Mouse (Mus musculus): ENCODE data around the gene Inpp4b.
A peak's percentile ranks its signal among the peaks of the same experiment; 100 is the strongest.
"Not testable (repeated sequence)": the region's sequence is repeated elsewhere in the genome, so short reads cannot be mapped to it uniquely, and the experiment has no call there.

Gene Inpp4b

DNA sequence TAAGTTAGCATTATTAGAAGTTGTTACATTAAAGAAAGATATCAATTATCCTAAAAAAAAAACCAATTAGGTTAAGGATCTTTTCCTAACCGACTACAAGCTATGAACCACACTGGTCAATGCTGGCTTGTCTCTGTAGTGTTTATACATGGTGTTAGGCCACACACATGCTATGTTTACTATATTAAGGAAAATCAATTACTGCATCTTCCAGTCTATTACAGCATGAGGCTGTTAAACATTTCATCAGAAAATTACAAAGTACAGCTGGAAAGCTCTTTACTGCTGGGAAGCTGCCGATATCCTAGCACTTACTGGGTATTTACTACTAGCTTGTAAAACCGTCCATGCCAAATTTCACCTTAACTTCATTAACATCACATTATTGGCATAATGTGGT lies 653.9 kb downstream of the Inpp4b start:
- no peak for DNase-seq (ENCODE audit: low read depth)

DNA sequence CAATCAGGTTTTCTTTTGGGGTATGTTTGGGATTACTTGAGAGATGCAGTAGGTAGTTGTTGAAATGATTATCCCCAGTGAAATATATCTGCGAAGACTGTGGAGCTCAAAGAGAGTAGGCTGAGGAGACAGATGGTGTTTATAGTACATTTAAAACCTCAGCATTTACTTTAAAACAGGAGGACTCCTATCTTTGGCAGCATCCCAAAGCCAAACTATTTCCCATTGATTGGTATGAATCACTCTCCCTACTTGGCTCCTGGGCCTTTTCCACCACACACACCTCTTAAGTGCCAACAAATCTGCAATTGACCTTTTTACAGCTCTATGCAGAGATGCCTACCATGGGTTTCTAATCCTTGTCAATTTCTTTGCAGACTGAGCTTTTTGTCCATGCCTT lies 654.5 kb downstream of the Inpp4b start:
- DNase-seq (ENCODE audit: low read depth): no peak

DNA sequence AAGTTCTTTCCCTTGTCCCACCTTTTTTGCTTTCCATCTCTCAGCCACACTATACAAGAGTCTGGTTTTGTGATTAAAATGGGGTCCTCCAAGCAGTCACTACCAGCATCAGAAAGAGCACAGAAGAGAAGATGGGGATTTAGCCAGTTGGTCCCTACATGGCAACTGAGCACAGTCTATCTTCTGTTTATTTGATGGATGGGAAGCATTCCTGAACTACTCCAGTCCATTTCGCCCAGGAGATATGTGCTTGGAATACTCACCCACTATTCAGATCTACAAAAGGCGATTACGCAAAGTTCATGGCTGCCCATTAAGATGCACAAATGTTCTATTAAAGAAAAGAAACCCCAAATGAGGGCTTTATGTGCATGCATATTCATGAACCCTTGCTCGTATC lies 661.8 kb downstream of the Inpp4b start:
- no peak for DNase-seq (ENCODE audit: low read depth)

DNA sequence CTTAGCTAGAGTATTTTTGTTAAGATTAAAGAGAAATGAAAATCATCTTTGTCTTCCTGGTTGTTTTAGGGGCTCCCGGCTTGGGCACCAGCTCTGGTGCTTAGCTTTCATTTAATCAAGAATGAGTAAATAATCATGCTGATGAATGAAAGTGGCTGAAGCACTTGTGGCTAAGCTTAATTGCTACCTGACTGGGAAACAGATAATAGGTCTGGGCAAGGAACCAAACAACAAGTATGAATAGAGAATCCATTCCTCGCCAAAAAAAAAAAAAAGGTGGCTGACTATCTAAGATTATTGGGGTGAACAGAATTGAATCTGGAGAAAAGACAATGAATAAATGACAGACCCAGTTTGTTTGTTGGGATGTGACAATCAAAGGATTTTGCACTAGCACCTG lies 663.1 kb downstream of the Inpp4b start:
- DNase-seq (ENCODE audit: low read depth): no peak

DNA sequence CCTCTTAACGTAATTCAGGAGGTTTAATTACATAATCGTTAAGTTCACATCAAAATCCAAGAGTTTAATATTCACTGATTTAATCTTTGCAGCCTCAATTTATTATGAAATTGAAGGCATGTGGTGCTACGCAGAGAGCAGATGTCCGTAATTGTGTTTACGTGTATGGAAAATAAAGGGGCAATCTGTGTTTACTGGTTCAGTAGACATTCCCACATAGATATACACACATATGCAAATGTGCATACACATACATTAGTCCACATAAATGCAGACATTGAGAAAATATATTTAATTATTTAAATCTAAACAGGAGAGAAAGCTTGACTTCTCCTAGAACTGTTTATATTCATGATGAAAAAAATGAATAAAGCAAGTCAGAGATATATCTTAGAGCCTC lies 675.4 kb downstream of the Inpp4b start:
- no peak for DNase-seq (ENCODE audit: low read depth)

DNA sequence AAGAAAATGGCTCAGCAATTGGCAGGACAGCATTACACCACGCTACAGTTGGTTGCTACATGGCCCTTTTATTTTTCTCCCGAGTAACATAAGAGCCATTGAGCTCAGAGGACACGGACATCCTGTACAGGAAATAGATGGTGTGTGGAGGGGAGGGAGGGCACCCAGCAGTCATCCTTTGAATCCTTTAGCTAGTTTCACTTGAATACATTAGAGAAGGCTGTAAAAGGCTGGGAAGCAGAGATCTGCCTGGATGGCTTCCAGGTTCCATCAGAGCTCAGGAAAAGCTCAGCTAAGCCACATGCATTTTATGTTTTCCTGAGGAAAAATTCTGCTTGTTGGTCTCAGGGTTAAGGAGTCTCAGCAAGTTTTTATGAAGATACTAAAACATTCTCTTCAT lies 685.0 kb downstream of the Inpp4b start:
- DNase-seq (ENCODE audit: low read depth): no peak

DNA sequence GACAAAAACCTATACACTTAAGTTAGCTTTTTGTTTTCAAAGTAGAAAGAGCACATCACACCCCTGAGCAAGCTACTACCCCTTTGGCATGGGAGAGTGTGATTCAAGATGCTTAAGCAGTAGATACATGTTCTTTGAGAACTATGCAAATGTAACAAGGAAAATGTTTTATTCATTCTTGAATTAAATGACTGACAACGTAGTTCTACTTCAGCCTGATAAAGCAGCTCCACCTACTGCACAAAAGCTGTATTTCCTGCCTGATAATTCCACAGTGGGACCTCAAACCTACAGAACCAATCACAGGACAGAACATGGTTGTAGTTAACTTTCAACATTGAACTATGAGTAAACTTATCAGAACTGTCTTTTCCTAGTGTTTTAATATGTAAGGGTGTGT lies 686.5 kb downstream of the Inpp4b start:
- no peak for DNase-seq (ENCODE audit: low read depth)

DNA sequence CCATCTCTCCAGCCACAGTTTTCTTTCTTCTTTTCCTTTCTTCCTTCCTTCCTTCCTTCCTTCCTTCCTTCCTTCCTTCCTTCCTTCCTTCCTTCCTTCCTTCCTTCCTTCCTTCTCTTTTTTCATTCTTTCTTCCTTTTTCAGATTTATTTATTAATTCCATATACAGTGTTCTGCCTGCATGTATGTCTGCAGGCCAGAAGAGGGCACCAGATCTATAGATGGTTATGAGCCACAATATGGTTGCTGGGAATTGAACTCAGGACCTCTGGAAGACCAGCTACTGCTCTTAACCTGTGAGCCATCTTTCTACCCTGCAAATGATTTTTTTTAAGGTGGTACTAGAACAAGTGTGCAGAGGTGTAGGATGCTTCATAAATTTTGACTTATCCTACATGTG lies 689.7 kb downstream of the Inpp4b start:
- DNase-seq (ENCODE audit: low read depth): not testable (repeated sequence)

DNA sequence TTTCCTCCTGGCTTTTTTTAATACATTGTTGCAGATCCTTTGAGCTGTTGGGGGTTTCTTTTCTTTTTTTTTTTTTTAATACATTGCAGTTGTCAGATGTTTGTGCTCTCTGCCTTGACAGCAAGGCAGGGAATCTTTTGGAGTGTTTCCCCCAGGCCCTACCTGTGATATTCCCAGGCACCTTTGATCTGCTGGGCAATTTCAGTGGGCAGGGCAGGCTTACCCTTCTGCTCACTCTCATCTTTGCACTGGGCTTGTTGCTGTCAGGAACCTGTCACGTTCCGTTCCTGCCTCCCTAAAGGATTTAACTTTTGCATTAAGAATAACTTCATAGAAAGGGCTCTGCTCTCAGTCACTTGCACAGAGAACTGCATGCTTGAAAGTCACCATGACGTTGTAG lies 711.7 kb downstream of the Inpp4b start:
- no peak for DNase-seq (ENCODE audit: low read depth)

DNA sequence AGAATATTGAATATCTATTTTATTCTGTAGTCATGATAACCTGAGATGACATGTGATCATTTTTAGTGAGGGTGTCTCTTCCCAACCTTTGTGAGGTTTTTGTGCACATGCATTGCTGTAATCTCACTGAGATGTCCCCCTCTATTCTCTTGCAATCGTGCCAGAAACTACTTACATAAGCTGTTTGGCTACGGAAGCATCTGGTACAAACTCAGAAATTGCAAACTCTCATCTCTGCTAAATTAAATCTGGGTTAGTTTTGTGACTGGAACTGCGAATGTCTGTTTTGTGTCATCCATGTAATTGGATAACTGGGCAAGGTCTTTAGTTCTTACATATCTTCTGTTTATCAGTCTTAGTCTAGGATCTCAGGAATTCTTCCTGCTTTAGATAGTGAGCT lies 725.3 kb downstream of the Inpp4b start:
- DNase-seq (ENCODE audit: low read depth): no peak

DNA sequence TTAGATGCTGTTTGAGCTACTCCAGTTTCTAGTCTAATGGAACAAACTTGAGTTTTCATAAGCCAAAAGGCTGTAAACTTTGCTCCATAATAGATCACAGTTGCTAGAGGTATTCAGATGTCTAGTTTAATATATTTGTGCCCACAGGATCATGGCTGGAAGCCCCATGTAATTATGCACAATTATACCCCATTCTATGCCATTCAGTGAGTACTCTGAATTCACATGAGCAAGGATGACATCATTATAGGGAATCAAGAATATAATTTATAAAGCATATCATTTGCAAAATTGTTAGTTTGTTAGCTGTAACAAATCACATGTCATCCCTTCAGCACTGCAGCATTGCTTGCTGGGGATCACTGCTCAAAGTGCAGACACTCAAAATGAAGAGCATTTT lies 736.9 kb downstream of the Inpp4b start:
- no peak for DNase-seq (ENCODE audit: low read depth)

DNA sequence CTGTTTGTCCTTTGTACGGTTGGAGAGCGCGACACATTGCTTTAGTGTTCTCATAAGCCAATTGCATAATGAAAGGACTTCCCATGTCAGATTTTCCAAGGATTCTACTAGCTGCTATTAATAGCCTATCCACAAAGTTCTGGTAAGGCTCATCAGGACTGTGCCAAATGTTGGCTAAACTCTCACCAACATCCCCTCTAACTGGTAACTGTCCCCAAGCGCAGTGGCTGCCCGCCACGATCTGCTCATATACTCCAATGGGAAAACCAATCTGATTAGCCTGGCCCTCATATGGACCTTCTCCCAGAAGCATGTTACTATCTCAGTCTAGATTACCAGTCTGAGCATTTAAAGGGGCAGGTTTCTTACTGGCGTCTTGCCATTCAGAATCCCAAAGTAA lies 744.3 kb downstream of the Inpp4b start:
- DNase-seq (ENCODE audit: low read depth): not testable (repeated sequence)

DNA sequence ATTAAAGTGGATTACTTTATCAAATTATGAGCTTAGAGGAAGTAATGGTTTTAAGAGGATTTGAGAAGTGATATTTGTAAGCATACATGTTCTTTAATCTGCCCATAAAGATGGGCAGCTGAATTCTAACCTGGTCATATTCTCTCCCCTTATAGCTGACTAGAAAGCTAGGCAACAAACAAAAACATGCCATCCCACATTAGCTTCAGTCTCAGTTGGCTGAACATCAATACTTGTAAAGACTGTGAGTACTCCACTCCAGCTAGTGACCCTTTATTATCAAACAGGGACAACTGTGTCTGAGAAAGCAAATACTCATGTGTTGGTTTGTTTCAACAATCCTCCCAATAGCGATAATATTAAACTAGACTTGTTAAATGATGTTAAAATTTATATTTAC lies 748.5 kb downstream of the Inpp4b start:
- DNase-seq (ENCODE audit: low read depth): no peak

DNA sequence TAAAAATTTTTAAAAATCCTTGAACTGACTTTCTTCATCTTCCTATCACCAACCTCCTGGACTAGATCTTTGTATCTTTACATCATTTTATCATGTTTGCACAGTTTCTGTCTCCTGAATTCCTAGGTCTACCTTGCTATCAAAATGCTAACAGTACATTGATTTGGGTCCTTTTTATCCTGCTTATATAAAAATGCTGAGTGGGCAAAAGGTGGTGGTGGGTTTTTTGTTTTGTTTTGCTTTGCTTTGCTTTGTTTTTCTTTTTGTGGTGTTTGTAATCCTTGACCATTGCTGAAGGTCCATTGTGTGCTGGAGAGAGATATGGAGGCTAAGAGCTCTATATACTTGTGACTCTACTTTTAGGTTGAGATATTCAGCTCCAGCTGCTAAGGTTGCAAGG lies 750.9 kb downstream of the Inpp4b start:
- no peak for DNase-seq (ENCODE audit: low read depth)

DNA sequence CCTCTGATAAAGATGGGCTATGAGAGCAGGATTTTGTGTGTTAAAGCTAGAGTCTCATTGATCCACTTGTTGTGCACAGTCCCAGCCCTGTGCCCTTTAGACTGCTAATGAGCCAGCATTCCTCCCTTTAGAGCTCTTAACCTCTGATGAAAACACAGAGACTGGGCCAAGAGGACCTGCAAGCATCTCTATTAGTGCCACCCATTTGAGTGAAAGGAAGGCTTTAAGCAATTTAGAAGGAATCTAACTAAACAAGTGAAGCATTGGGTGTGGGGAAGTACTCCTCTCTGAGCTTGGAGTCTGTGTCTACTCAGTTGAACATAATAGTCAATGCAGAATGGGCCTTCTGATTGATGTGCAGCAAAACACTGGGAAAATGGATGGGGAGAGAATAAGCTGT lies 762.2 kb downstream of the Inpp4b start:
- no peak for DNase-seq (ENCODE audit: low read depth)

DNA sequence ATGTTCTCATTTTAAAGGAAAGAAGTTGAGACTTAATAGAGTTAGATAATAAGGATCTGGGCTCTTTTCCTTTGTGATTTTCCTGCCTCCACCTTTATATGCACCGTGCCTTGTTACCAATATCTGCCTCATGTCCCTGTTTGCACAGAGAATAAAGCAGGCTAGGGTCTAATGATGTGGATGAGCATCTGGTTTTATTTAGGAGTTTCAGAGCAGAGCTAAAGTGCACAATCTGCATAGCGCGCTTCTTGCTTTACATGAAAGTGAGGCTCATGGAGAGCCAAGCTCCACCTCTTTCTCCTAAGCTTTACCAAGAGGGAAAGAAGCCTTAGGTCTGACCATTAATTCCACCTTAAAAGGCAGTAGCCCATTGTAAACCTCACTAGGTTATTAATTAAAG lies 763.8 kb downstream of the Inpp4b start:
- DNase-seq (ENCODE audit: low read depth): no peak

DNA sequence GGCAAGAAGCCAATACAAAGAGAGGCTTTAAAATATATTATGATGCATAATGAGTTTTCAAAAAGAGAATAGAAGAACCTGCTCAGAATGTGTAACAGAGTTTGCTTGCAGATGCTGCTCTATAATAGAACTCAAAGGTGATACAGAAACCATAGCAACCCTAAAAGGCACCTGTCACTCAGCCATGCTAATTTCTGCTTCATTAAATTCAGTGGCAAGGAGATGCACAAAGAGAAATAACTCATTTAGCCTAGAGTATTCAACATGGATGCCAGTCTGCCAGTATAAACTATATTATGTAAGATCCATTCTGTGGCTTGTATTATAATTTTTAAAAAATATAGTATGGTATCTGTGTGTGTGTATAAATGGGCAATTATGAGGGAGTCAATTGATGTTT lies 807.9 kb downstream of the Inpp4b start:
- no peak for DNase-seq (ENCODE audit: low read depth)

DNA sequence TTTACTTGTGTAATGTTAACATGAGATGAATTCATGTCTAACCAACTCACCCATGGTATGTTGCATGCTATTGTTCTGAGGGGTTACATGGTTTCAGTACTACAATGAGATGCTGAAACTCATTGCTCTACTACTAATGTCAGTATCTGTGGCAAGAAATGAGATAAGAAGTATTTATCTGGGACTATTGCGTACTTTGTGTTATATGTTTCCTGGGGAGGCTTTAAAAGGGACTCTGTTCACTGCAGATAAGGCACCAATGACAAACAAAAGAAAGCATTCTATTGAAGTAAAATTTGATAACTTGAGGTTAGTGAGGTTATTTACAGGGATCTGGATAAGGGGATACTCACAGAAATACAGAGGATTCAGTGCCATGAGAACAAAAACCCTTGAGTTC lies 815.6 kb downstream of the Inpp4b start:
- peak; percentile 28 for DNase-seq (ENCODE audit: low read depth)

Measured in c-Kit-positive CD71-positive TER-119-negative erythroid progenitor cells, embryonic 14.5 days (primary cell).